Mouse (Mus musculus) left cerebral cortex, postnatal 36 days (tissue): ENCODE results near the gene Zfyve28. TPM values are rescaled to one million over a fixed set of nuclear protein-coding genes. Genes with fewer than 3 reads are reported as not detected.

Source experiments
- DNase-seq, 2 experiments: peaks; one replicate each; pipeline ENCODE4 v3.0.0; 2021 to 2022; ENCODE audit warnings: low spot score in 2 of 2, mixed read lengths in 1 of 2
- intact Hi-C: fragments of 180-260 bp; cut with DNase I; formaldehyde crosslinking; loops from one replicate; pipeline ENCODE4 v1.15.1; 2025
- total RNA-seq, 2 experiments: library from RNA; stranded (reverse); gene quantifications; 2 replicates each; pipeline ENCODE4 v1.2.3; 2021

Gene Zfyve28
- total RNA-seq, 2 experiments from 2014 or later = 53.1 to 55.3 TPM

- DNase-seq = no peak
- intact Hi-C loops = no loop called here
Observed at GRCm38 (mm10) chr5:34225516-34225915, 62.7 kb downstream of the Zfyve28 start.

DNA sequence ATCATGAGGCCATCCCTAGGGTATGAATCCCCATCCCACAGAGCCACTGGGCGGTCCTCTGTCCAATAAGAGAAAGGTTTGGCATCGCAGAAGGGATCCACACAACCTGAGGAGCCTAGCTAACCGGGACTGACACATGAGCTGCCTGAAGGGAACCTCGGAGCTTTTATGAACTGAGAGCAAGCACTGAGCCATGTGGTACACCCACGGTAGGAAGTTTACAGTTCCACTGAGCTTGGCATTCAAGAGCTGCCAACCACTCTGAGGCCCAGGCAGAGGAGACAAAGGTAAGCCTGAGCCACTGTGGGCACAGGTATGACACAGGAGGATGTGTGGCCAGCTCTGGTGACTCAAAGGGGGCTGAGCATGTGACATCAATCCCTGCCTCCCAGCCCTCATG, 63.7 kb downstream of the Zfyve28 start:
- intact Hi-C loops = no loop called here
- DNase-seq = no peak

DNA sequence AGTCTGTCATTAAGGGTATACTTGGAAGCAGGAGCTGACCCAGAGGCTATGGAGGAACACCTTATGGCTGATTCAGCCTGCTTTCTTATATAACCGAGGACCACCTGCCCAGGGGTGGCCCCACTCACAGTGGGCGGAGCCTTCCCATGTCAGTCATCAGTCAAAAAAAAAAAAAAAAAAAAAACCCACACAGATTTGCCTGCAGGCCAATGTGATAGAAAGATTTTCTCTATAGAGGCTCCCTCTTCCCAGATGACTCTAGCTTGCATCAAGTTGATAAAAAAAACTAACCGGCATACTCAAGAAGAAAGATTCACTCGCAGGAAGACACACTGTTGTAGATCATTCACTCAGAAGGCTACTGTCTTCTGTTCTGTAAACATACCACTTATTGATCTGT, 68.2 kb downstream of the Zfyve28 start:
- no peak for DNase-seq
- intact Hi-C loops = no loop called here

- intact Hi-C loops = no loop called here
Observed at GRCm38 (mm10) chr5:34218672-34219071, 69.6 kb downstream of the Zfyve28 start.

GRCm38 (mm10) chr5:34217756-34218155, 70.5 kb downstream of the Zfyve28 start:
- intact Hi-C loops = no loop called here
- DNase-seq = no peak

More at GRCm38 (mm10) chr5:34218672-34219071, 69.6 kb downstream of the Zfyve28 start:
- no peak for DNase-seq

DNA sequence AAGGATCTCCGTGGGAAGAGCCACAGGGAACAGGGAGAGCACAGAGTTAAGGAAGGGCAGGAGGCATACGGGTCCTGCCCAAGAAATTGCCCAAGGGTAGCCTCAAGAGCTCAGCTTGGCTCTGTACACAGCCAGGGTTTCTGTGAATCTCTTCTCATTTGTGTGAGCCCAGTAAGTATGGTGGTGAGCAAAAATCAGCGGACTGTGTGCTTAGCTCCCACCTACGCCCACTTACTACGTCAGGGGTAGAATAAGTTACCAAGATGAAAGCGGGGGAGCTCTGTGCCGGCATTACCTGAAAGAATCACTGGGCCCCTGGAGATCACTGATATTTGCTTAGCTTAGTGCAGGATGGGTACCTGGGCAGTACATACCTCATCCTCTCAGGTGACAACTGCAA, 72.2 kb downstream of the Zfyve28 start:
- no peak for DNase-seq
- intact Hi-C loops = no loop called here

DNA sequence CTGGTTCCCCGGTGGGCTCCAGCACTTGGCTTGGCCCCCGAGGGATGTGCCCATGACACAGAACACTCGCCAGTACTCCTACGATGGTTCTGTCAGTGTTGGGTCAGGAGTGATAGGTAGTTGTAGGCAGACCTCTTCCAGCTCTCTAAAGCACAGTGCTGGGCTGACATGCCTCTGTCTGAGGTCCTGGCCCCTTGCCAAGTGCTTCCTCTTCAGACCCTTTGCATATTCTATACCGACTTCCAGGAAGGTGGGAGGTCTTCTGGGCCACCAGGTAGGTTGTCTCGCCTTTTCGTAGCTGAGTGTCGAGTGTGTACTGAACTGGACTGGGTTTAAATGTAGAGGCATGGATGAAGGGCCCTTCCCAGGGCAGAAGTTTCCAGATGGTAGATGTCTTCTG, 74.6 kb downstream of the Zfyve28 start:
- intact Hi-C loops = loop anchor here (5.0 kb wide), 1 partner anchor 124 kb away; the partner anchor contains the start of gene Rnf4
- DNase-seq = no peak

GRCm38 (mm10) chr5:34210279-34210678, 78.0 kb downstream of the Zfyve28 start:
- intact Hi-C loops = loop anchor here (5.0 kb wide), 1 partner anchor 127 kb away; the partner anchor contains the start of gene Rnf4
- peak; percentile 71 to 75 for DNase-seq

DNA sequence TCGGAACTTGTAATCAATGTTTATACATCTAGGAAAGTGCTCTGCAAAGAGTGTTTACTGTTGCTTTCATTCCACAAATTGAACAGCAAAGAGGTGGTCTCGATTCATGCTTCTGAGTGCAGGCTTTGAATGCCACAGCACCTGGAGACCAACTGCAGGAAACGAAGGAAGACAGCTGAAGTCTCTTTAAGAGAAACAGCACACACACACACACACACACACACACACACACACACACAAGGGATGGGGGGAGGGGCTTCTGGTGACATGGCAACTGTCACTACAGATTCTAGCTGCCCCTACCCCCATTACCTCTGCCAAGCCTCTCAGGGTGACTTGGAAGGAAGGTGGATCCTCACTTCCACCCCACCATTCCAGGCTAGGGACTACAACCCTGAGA, 80.7 kb downstream of the Zfyve28 start:
- no peak for DNase-seq
- intact Hi-C loops = loop anchor here (5.0 kb wide), 1 partner anchor 80 kb away; the partner anchor contains the start of genes Cfap99 and Zfyve28

DNA sequence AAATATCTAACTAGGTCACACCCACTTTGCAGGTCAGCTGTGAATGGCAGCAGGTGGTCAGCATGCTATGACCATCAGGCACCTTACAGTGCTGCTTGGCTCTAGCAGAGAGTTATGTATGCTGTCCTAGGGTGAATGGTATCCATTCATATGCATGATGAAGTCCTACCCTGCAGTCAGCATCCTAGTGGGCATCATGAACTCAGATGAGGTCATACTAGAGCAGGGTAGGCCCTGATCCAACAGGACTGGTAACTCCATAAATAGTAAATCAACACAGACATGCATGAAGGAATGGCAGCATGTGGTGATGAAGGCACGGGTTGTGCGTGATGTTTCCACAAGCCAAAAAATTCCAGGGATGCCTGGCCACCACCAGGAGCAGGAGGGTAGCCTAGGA, 82.5 kb downstream of the Zfyve28 start:
- no peak for DNase-seq
- intact Hi-C loops = loop anchor here (5.0 kb wide), 1 partner anchor 82 kb away; the partner anchor contains the start of genes Cfap99 and Zfyve28

- intact Hi-C loops = loop anchor here (5.0 kb wide), 1 partner anchor 82 kb away; the partner anchor contains the start of genes Cfap99 and Zfyve28
- DNase-seq = no peak
Observed at GRCm38 (mm10) chr5:34204911-34205310, 83.3 kb downstream of the Zfyve28 start.

- DNase-seq = no peak
- intact Hi-C loops = no loop called here
Observed at GRCm38 (mm10) chr5:34202006-34202405, 86.2 kb downstream of the Zfyve28 start.

DNA sequence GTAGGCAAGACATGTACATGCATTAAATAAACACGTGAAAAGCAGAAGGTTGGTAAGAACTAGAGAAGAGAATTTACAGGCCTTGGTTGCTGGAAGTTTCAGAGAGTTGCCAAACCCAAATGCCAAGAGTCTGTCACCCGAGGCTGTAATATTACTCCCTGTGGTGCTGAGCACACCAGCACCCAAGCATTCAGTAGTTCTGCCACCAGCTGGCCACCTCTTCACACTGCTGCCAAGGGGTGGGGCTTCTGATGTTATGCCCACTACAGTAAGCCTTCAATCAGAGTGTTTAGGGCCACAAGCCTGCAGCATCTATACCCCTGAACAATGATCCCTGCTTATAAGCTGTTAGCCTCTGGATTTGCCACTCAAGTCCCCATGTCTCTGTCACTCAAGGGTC, 86.9 kb downstream of the Zfyve28 start:
- DNase-seq = no peak
- intact Hi-C loops = no loop called here

GRCm38 (mm10) chr5:34198615-34199014, 89.6 kb downstream of the Zfyve28 start:
- DNase-seq = no peak
- intact Hi-C loops = no loop called here

DNA sequence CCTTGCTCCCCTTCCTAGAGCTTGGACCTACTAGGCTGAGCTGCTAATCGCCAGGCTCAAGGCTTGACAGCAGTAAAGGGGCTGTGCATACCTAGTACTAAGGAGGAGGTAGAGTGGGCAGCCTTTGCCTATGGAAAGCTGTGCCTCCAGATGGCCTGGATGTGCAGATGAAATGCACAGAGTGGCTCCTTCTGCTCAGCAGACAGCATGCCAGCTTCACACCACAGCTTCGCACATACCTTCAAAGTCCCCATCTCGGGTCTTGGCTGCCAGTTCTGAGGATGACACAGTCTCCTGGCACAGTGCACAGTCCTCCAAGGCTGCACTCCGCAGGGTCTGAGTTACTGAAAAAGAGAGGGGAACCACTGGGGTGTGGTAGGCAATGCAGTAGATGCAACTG, 91.0 kb downstream of the Zfyve28 start:
- intact Hi-C loops = no loop called here
- peak; percentile 78 to 87 for DNase-seq

DNA sequence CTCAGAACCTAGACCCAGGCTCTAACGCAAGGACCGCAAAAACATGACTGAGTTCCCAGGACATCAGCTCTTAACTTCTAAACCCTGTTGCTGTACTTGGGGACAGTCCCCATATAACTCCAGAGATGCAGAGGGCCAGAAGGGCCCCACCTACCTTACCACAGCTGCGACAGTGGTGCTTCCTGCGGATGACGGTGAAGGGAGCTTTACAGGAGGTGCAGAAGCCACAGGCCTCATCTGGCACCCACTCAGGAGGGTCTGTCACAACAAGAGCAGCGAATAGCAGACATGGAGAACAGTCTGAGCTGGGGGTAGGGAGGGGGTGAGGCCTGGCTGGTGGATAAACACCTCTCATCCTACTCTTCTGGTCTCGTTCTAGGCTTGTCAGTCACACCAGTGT, 91.8 kb downstream of the Zfyve28 start:
- intact Hi-C loops = no loop called here
- no peak for DNase-seq

- intact Hi-C loops = no loop called here
- DNase-seq = no peak
Observed at GRCm38 (mm10) chr5:34195786-34196185, 92.5 kb downstream of the Zfyve28 start.

- peak; percentile 47 to 65 for DNase-seq
Observed at GRCm38 (mm10) chr5:34194975-34195662, 93.1 kb downstream of the Zfyve28 start.

GRCm38 (mm10) chr5:34194426-34194825, 93.8 kb downstream of the Zfyve28 start:
- intact Hi-C loops = no loop called here
- DNase-seq = no peak

More at GRCm38 (mm10) chr5:34194975-34195662, 93.1 kb downstream of the Zfyve28 start:
- intact Hi-C loops = no loop called here

- DNase-seq = no peak
- intact Hi-C loops = no loop called here
Observed at GRCm38 (mm10) chr5:34191843-34192242, 96.4 kb downstream of the Zfyve28 start.

- intact Hi-C loops = no loop called here
- no peak for DNase-seq
Observed at GRCm38 (mm10) chr5:34191021-34191420, 97.2 kb downstream of the Zfyve28 start.
